Mouse (Mus musculus) olfactory bulb, adult 2 months (tissue): ENCODE measurements around the gene Oat.

Experiments used
- CTCF ChIP-seq: fragments of 200-500 bp; IDR thresholded peaks from 2 replicates; pipeline ENCODE4 v1.5.1; 2012; ENCODE audit warnings: low read depth, mild to moderate bottlenecking, low read length, moderate library complexity; ENCODE audit not compliant: insufficient read depth
- POLR2A ChIP-seq: fragments of 200-500 bp; IDR thresholded peaks from 2 replicates; pipeline ENCODE4 v1.6.1; 2012; ENCODE audit warnings: mild to moderate bottlenecking, low read depth, low read length, moderate library complexity; ENCODE audit not compliant: insufficient read depth

GRCm38 (mm10) chr7:132575623-132576022, 575 bp downstream of the Oat start:
- TF ChIP-seq CTCF (no peak; the same call in 1 of the 2 replicates), POLR2A (no peak; the same call in 1 of the 2 replicates)
